12 mouse cellular contexts compared by ENCODE assay signal in genomic region chr5:141345476-141345875, GRCm38 (mm10).
"Had no signal": no experiment of that assay in that cellular context is flagged by ENCODE, and none has a peak within 500 bp of the region (broad histone marks: within the 10 kb centered on the region; RNA-seq: fewer than 3 reads in every experiment).

No protein-coding gene starts in this region.

- H3K4me1 ChIP-seq: kidney, embryonic 15.5 days; liver, embryonic 12.5 days had no signal

- H3K9ac ChIP-seq: kidney, embryonic 15.5 days; limb, embryonic 15.5 days; liver, embryonic 12.5 days; stomach, embryonic 15.5 days had no signal

- H3K9me3 ChIP-seq: kidney, embryonic 15.5 days; limb, embryonic 15.5 days; liver, embryonic 12.5 days; stomach, embryonic 15.5 days had no signal

- ATAC-seq: intestine, embryonic 16.5 days; liver, embryonic 12.5 days; midbrain, embryonic 16.5 days had no signal

- DNase-seq: kidney, adult 2 months; kidney, postnatal 14 days; right cerebral cortex, postnatal 14 days; thymus, adult 2 months; thymus, postnatal 25 days had no signal

- H3K4me3 ChIP-seq: kidney, embryonic 15.5 days; left cerebral cortex, adult 2 months; limb, embryonic 15.5 days; liver, embryonic 12.5 days; stomach, embryonic 15.5 days had no signal

- H3K4me2 ChIP-seq: kidney, embryonic 15.5 days; limb, embryonic 15.5 days; liver, embryonic 12.5 days; stomach, embryonic 15.5 days had no signal

- H3K36me3 ChIP-seq: kidney, embryonic 15.5 days; limb, embryonic 15.5 days; liver, embryonic 12.5 days; stomach, embryonic 15.5 days had no signal

- H3K27ac ChIP-seq: kidney, embryonic 15.5 days; left cerebral cortex, adult 2 months; limb, embryonic 15.5 days; liver, embryonic 12.5 days; stomach, embryonic 15.5 days had no signal

- H3K27me3 ChIP-seq: kidney, embryonic 15.5 days; limb, embryonic 15.5 days; liver, embryonic 12.5 days; stomach, embryonic 15.5 days had no signal
